Mouse (Mus musculus) hindbrain, embryonic 10.5 days (tissue): Measurements from ENCODE around the gene Dnah2. TPM values are rescaled to one million over a fixed set of nuclear protein-coding genes. Genes with fewer than 3 reads are reported as not detected.

Experiments
- DNase-seq: peaks from one replicate; pipeline ENCODE4 v3.0.0-alpha.2; 2017; ENCODE audit warnings: low spot score
- H3K27ac ChIP-seq: fragments of 300-500 bp; sonication (generic); 2 replicates; pipeline ENCODE4 v1.5.1; 2016; ENCODE audit warnings: mild to moderate bottlenecking, moderate library complexity
- H3K27me3 ChIP-seq: fragments of 300-500 bp; sonication (generic); 2 replicates; pipeline ENCODE4 v1.6.1; 2016; ENCODE audit warnings: mild to moderate bottlenecking; ENCODE audit not compliant: poor library complexity, insufficient read depth, severe bottlenecking
- H3K36me3 ChIP-seq: fragments of 300-500 bp; sonication (generic); 2 replicates; pipeline ENCODE4 v1.6.1; 2016; ENCODE audit warnings: mild to moderate bottlenecking, moderate library complexity
- H3K4me1 ChIP-seq: fragments of 300-500 bp; sonication (generic); replicated peaks from 2 replicates; pipeline ENCODE4 v1.6.1; 2016; ENCODE audit warnings: mild to moderate bottlenecking
- H3K4me3 ChIP-seq: fragments of 300-500 bp; sonication (generic); 2 replicates; pipeline ENCODE4 v1.5.1; 2016; ENCODE audit warnings: mild to moderate bottlenecking, moderate library complexity
- H3K9me3 ChIP-seq: fragments of 300-500 bp; sonication (generic); 2 replicates; pipeline ENCODE4 v1.6.1; 2016; ENCODE audit warnings: mild to moderate bottlenecking, moderate library complexity
- WGBS: fragments of 180-500 bp; shearing (Covaris S2); methylation state at CpG from one replicate; pipeline ENCODE4 v1.1.7; 2016; 5-methylcytosine and 5-hydroxymethylcytosine counted together
- polyA plus RNA-seq: library from polyadenylated mRNA; unstranded; fragments of >200 nt; fragmentation: Nextera tagmentation; extraction: Ambion mirVana; gene quantifications from 2 replicates; pipeline ENCODE4 v1.2.1, GENCODE M21; 2016

The Dnah2 gene
- polyA plus RNA-seq, 1 experiment from 2014 or later, result 2.6 TPM

DNA sequence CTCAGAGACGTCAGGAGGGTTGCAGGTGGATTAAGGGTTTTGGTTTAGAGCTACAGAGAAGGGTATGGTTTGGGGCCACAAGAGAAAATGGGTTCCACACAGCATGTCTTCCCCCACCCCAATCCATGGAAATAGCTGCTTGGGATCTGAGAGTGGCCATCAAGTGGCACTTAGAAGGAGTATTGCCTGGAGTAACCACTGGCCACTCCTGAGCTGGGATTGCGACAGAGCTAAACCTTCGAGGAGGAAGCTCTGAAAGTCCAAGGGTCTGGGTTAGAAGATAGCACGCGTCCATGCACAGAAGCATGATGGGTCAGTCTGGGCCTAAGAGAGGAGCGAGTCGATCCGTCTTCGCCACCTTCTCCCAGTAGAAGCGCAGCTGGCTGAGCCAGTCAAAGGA lies 72.1 kb downstream of the Dnah2 start:
- no peak overlapping the region for H3K27ac ChIP-seq
- 93% methylated on average over 10 of the region's 10 CpGs for WGBS

DNA sequence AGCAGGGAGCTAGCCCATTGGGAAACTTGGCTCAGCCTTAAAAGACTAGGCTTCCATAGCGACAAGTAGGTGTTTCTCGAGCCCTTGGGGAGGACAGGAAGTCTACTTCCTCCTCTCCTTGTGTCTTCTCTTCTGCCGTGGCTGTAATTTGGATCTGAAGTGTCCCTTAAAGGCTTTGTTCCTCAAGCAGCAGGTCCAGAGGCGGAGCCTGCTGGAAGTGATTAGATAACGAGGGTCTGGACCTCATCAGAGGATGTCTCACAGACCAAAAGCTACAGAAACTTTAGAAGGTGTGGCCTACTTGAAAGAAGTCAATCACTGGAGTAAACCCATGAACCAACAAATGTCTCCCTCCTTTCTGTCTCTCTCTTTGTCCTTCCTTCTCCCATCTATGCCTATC lies 74.2 kb downstream of the Dnah2 start:
- no peaks in the 10 kb centered on the region for H3K9me3 ChIP-seq
- WGBS, result 71% methylated on average over 5 of the region's 5 CpGs
- H3K27me3 ChIP-seq, result 0 out of 2 replicates have a peak, but pooled peaks cover 5% of the 10 kb centered on the region
- H3K4me3 ChIP-seq, result no peak overlapping the region
- no peak for DNase-seq
- H3K36me3 ChIP-seq, result no peaks in the 10 kb centered on the region
- peaks cover 17% of the 10 kb centered on the region for H3K4me1 ChIP-seq
- H3K27ac ChIP-seq, result no peak overlapping the region

More for the DNA sequence above, 72.1 kb downstream of the Dnah2 start:
- Histone ChIP-seq H3K4me3 (no peak overlapping the region), H3K9me3 (peaks cover 2% of the 10 kb centered on the region; the same call in 1 of the 2 replicates), H3K27me3 (no peaks in the 10 kb centered on the region), H3K4me1 (peaks cover 18% of the 10 kb centered on the region), H3K36me3 (no peaks in the 10 kb centered on the region)
- no peak for DNase-seq

- H3K9me3 ChIP-seq, result no peaks in the 10 kb centered on the region
- H3K4me3 ChIP-seq, result no peak overlapping the region
- WGBS, result 88% methylated on average over 5 of the region's 5 CpGs
- peaks cover 11% of the 10 kb centered on the region for H3K4me1 ChIP-seq
- H3K27me3 ChIP-seq, result 0 out of 2 replicates have a peak, but pooled peaks cover 5% of the 10 kb centered on the region
- no peaks in the 10 kb centered on the region for H3K36me3 ChIP-seq
- H3K27ac ChIP-seq, result no peak overlapping the region
- no peak for DNase-seq
Observed at GRCm38 (mm10) chr11:69472687-69473086, 76.2 kb downstream of the Dnah2 start.

- H3K36me3 ChIP-seq, result no peaks in the 10 kb centered on the region
- DNase-seq, result no peak
- H3K4me3 ChIP-seq, result no peak overlapping the region
- H3K27ac ChIP-seq, result 0 out of 2 replicates have a peak overlapping the region, but pooled peaks have one; percentile 45
- H3K9me3 ChIP-seq, result no peaks in the 10 kb centered on the region
- 0 out of 2 replicates have a peak, but pooled peaks cover 5% of the 10 kb centered on the region for H3K27me3 ChIP-seq
- 24% methylated on average over 8 of the region's 8 CpGs for WGBS
- peaks cover 9% of the 10 kb centered on the region for H3K4me1 ChIP-seq
Observed at GRCm38 (mm10) chr11:69471491-69471890, 77.4 kb downstream of the Dnah2 start.

DNA sequence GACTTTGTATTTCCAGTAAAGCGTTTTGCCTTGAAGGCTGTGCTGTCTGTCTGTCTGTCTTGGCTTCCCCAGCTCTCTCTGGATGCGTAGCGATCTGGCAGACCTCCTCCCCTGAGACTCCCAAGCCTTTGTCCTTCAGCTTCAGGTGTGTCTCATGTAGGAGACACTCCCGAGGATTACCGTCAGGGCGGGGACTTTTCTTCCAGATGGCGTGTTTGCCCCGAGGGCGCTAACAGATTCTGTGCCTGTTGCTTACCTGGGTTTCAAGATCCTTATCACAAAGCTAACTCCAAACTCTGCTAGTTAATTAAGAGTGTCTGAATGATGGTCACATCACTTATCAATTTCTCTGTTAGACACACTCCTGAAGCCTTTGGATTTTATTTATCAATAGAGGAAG lies 79.6 kb downstream of the Dnah2 start:
- WGBS, result 87% methylated on average over 9 of the region's 9 CpGs
- no peak for DNase-seq

DNA sequence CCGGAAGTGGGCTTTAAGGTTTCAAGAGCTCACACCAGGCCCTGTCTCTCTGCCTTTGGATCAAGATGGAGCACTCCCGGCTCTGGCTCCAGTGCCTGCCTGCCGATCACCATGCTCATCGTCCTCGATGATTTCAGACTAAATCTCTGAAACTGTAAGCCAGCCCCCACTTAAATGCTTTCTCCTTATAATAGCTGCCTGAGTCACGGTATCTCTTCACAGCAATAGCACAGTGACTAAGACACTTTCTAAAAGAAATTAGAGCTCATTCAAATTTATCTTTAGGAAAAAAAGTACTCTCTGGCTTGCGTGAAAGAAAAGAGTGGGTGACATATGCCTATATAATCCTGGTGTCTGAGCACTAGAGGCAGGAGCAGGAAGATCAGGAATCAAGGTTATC lies 84.9 kb downstream of the Dnah2 start:
- H3K27me3 ChIP-seq, result no peaks in the 10 kb centered on the region
- H3K4me1 ChIP-seq, result no peaks in the 10 kb centered on the region
- 94% methylated on average over 7 of the region's 7 CpGs for WGBS
- H3K4me3 ChIP-seq, result no peak overlapping the region
- H3K36me3 ChIP-seq, result no peaks in the 10 kb centered on the region
- H3K9me3 ChIP-seq, result no peaks in the 10 kb centered on the region
- DNase-seq, result no peak
- no peak overlapping the region for H3K27ac ChIP-seq

More for the DNA sequence above, 79.6 kb downstream of the Dnah2 start:
- Histone ChIP-seq H3K27me3 (0 out of 2 replicates have a peak, but pooled peaks cover 5% of the 10 kb centered on the region), H3K4me1 (peaks cover 9% of the 10 kb centered on the region), H3K4me3 (no peak overlapping the region), H3K27ac (no peak overlapping the region), H3K9me3 (no peaks in the 10 kb centered on the region), H3K36me3 (no peaks in the 10 kb centered on the region)

- H3K4me1 ChIP-seq, result peaks cover 17% of the 10 kb centered on the region
- WGBS, result 84% methylated on average over 5 of the region's 5 CpGs
- H3K27ac ChIP-seq, result no peak overlapping the region
- H3K36me3 ChIP-seq, result no peaks in the 10 kb centered on the region
- no peaks in the 10 kb centered on the region for H3K9me3 ChIP-seq
- no peaks in the 10 kb centered on the region for H3K27me3 ChIP-seq
- H3K4me3 ChIP-seq, result no peak overlapping the region
- no peak for DNase-seq
Observed at GRCm38 (mm10) chr11:69461568-69461967, 87.3 kb downstream of the Dnah2 start.

DNA sequence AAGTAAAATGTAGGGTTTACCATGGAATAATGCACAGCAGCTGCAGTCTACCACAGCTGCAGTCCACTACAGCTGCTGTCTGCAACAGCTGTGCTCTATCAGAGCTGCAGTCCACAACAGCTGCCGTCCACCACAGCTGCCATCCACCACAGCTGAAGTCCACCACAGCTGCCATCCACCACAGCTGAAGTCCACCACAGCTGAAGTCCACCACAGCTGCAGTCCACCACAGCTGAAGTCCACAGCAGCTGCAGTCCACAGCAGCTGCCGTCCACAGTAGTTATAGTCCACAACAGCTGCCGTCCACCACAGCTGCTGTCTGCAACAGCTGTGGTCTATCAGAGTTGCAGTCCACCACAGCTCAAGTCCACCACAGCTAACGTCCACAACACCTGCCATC lies 89.0 kb downstream of the Dnah2 start:
- WGBS, result 77% methylated on average over 4 of the region's 4 CpGs
- Histone ChIP-seq H3K27me3 (no peaks in the 10 kb centered on the region), H3K9me3 (no peaks in the 10 kb centered on the region), H3K36me3 (no peaks in the 10 kb centered on the region), H3K27ac (no peak overlapping the region), H3K4me1 (peaks cover 19% of the 10 kb centered on the region), H3K4me3 (no peak overlapping the region)
- DNase-seq, result no peak

DNA sequence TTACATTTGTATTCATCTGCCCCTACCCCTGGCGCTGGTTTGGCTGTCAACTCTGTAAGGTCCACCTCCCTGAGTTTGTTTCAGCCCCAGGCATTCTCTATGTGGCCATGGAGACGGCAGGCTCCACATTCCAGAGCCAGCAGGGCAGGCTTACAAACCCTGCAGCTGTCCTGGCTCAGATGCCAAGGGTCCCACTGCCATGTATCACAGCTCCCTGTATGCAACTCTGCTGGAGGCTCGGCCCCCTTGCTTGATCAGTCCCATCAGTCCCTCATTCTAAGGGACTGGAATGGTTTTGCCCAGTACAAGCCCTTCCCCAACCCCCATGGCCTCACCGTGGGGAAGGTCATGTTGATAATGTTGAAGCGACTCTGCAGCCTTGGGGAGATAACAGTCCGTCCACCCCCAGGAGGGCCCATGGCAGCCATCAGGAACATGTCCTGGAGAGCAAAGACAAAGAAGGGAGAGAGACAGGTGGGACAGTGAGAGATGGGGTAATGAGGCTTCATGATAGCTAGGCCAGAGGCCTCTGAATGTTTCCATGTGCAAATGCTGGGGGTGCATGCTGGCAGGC lies 91.8 kb downstream of the Dnah2 start:
- no peak overlapping the region for H3K4me3 ChIP-seq
- WGBS, result 13% methylated on average over 6 of the region's 6 CpGs
- peak; percentile 60 for DNase-seq
- no peaks in the 10 kb centered on the region for H3K36me3 ChIP-seq
- H3K4me1 ChIP-seq, result peaks cover 32% of the 10 kb centered on the region
- H3K27ac ChIP-seq, result peak overlapping the region; percentile 67
- H3K27me3 ChIP-seq, result no peaks in the 10 kb centered on the region
- no peaks in the 10 kb centered on the region for H3K9me3 ChIP-seq

DNA sequence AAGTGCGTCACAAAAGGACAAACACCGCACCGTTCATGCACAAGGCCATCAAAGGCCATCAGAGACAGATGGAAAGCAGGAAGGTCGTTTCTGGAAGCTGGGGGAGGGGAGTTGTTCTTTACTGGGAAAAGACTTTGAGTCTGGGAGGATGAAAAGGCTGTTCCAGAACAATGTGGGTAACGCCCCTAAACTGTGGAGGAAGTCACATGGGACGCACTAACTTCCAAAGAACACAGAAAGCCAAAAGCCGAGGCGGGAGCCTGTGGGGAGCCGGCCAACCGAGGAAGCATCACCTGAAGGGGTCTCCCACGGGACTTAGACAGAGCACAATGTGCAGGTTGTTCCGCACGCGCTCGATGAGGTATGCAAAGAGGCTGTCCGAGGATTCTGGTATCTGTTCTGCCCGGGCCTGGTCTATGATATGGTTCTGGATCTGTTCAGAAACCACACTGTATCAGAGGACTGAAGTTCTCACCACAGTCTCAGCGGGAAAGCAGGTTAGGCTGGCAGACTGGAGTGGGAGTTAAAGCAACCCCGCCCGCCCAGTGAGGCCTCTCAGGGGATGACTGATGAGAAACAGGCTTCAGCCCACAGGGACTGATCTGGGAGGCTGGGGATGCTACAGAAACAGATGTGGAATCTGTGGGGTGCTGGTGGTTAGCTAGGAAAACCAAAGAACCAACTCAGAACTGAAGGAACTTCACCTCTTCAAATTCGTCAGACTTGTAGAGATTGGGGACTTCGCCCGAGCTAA lies 96.6 kb downstream of the Dnah2 start:
- H3K27me3 ChIP-seq, result no peaks in the 10 kb centered on the region
- H3K36me3 ChIP-seq, result no peaks in the 10 kb centered on the region
- peak overlapping the region; percentile 82 for H3K27ac ChIP-seq
- H3K9me3 ChIP-seq, result no peaks in the 10 kb centered on the region
- DNase-seq, result peak; percentile 32
- H3K4me1 ChIP-seq, result peaks cover 35% of the 10 kb centered on the region
- 51% methylated on average over 23 of the region's 23 CpGs for WGBS
- peak overlapping the region; percentile 24 for H3K4me3 ChIP-seq

DNA sequence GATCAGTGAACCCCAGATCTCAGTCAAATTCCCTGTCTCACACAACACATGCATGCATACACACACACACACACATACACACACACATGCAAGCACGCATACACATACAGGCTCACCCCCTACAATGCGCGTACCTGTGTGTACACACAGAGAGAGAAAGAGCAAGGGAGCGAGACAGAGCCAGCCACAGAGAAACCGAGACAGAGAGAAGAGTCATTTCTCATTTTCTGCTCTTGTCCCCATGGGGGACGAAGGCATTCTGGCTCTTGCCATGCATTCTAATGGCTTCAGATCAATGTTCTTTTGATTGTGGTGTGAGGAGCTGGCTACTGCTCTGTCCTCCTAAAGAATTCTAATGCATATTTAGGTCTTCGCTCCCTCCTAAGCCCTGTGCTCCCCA lies 101.6 kb downstream of the Dnah2 start:
- 0 out of 2 replicates have a peak overlapping the region, but pooled peaks have one; percentile 45 for H3K27ac ChIP-seq
- no peak for DNase-seq
- H3K27me3 ChIP-seq, result no peaks in the 10 kb centered on the region
- WGBS, result 81% methylated on average over 7 of the region's 7 CpGs
- H3K9me3 ChIP-seq, result no peaks in the 10 kb centered on the region
- H3K36me3 ChIP-seq, result no peaks in the 10 kb centered on the region
- no peak overlapping the region for H3K4me3 ChIP-seq
- peaks cover 22% of the 10 kb centered on the region for H3K4me1 ChIP-seq

GRCm38 (mm10) chr11:69443328-69443727 lies 105.6 kb downstream of the Dnah2 start:
- no peaks in the 10 kb centered on the region for H3K27me3 ChIP-seq
- DNase-seq, result no peak

DNA sequence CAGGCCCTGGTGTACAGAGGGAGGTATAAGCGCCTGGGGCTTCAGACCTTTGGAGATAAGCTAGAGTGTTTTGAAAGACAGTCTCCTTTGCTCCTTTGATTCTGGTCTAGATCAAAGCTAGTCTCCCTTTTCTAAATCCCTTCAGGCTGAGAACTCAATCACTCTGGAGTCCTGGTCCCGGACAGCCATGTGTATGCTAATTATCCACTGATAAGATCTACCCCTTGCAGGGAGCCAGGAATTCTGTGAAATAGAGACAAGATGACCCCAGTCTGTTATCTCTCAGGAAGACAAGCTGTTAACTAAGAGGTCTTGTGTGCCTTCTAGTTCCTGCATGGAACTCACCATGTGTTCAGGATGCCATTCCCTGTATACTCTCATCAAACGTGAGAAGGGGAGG lies 111.6 kb downstream of the Dnah2 start:
- no peak overlapping the region for H3K4me3 ChIP-seq
- H3K36me3 ChIP-seq, result no peaks in the 10 kb centered on the region
- WGBS, result 43% methylated on average over 3 of the region's 3 CpGs
- H3K27ac ChIP-seq, result no peak overlapping the region
- peaks cover 6% of the 10 kb centered on the region; the same call in 1 of the 2 replicates for H3K4me1 ChIP-seq
- H3K27me3 ChIP-seq, result no peaks in the 10 kb centered on the region
- H3K9me3 ChIP-seq, result no peaks in the 10 kb centered on the region
- DNase-seq, result no peak

More at GRCm38 (mm10) chr11:69443328-69443727, 105.6 kb downstream of the Dnah2 start:
- WGBS, result 60% methylated on average over 5 of the region's 5 CpGs
- Histone ChIP-seq H3K4me1 (peaks cover 12% of the 10 kb centered on the region; the same call in 1 of the 2 replicates), H3K27ac (no peak overlapping the region; the same call in 1 of the 2 replicates), H3K9me3 (no peaks in the 10 kb centered on the region), H3K4me3 (no peak overlapping the region), H3K36me3 (no peaks in the 10 kb centered on the region)
